Mouse (Mus musculus): Measurements from ENCODE around the gene Wnt9a. TPM values are rescaled to one million over a fixed set of nuclear protein-coding genes. Genes with fewer than 3 reads are reported as not detected.
"Not testable (repeated sequence)": the region's sequence is repeated elsewhere in the genome, so short reads cannot be mapped to it uniquely, and the experiment has no call there.

Wnt9a gene
- total RNA-seq (2021): 10 to 100 TPM; 12.8 to 15.4 TPM
- long read RNA-seq, experiment 1, transcript Wnt9a-202 (4 exons, 3,318 nt): major isoform, 24 of 30 reads
- long read RNA-seq, experiment 1, partial matches to known transcripts: 0 of 30 reads
- long read RNA-seq, experiment 1, other reads (novel, unspliced or antisense): 6 of 30 reads
- long read RNA-seq, experiment 2, transcript Wnt9a-202 (4 exons, 3,318 nt): major isoform, 32 of 45 reads
- long read RNA-seq, experiment 2, partial matches to known transcripts: 6 of 45 reads
- long read RNA-seq, experiment 2, other reads (novel, unspliced or antisense): 7 of 45 reads

GRCm38 (mm10) chr11:59306461-59307421 is at the start of gene Wnt9a:
Wnt9a (plus strand) TSS chr11:59306928.
- DNase-seq (ENCODE audit: low spot score in 2 of 2): peak; percentile 71 to 73

- DNase-seq (ENCODE audit: low spot score in 2 of 2): no peak
Measured at GRCm38 (mm10) chr11:59259647-59260046, 47.1 kb upstream of the Wnt9a start.

- DNase-seq (ENCODE audit: low spot score in 2 of 2): no peak
Measured at GRCm38 (mm10) chr11:59260706-59261493, 45.8 kb upstream of the Wnt9a start.

GRCm38 (mm10) chr11:59262308-59262707 is 44.4 kb upstream of the Wnt9a start:
- DNase-seq (ENCODE audit: low spot score in 2 of 2): no peak

GRCm38 (mm10) chr11:59263870-59264563 is 42.7 kb upstream of the Wnt9a start:
- DNase-seq (ENCODE audit: low spot score in 2 of 2): peak in 1 of 2 experiments; percentile 47

GRCm38 (mm10) chr11:59264593-59264992 is 42.1 kb upstream of the Wnt9a start:
- DNase-seq (ENCODE audit: low spot score in 2 of 2): no peak

- DNase-seq (ENCODE audit: low spot score in 2 of 2): no peak
Measured at GRCm38 (mm10) chr11:59265154-59265813, 41.4 kb upstream of the Wnt9a start.

- no peak for DNase-seq (ENCODE audit: low spot score in 2 of 2)
Measured at GRCm38 (mm10) chr11:59266727-59267126, 40.0 kb upstream of the Wnt9a start.

- DNase-seq (ENCODE audit: low spot score in 2 of 2): no peak
Measured at GRCm38 (mm10) chr11:59274184-59274583, 32.5 kb upstream of the Wnt9a start.

GRCm38 (mm10) chr11:59276877-59277276 is 29.9 kb upstream of the Wnt9a start:
- DNase-seq (ENCODE audit: low spot score in 2 of 2): no peak

- no peak for DNase-seq (ENCODE audit: low spot score in 2 of 2)
Measured at GRCm38 (mm10) chr11:59278047-59278446, 28.7 kb upstream of the Wnt9a start.

- no peak for DNase-seq (ENCODE audit: low spot score in 2 of 2)
Measured at GRCm38 (mm10) chr11:59282111-59282510, 24.6 kb upstream of the Wnt9a start.

- DNase-seq (ENCODE audit: low spot score in 2 of 2): peak in 1 of 2 experiments; percentile 36
Measured at GRCm38 (mm10) chr11:59282933-59283332, 23.8 kb upstream of the Wnt9a start.

GRCm38 (mm10) chr11:59284146-59284545 is 22.6 kb upstream of the Wnt9a start:
- no peak for DNase-seq (ENCODE audit: low spot score in 2 of 2)

GRCm38 (mm10) chr11:59289706-59290105 is 17.0 kb upstream of the Wnt9a start:
- DNase-seq (ENCODE audit: low spot score in 2 of 2): no peak

GRCm38 (mm10) chr11:59290702-59291303 is 15.9 kb upstream of the Wnt9a start, which contains the start of gene Wnt3a:
Wnt3a (minus strand) TSS chr11:59290752.
- no peak for DNase-seq (ENCODE audit: low spot score in 2 of 2)

GRCm38 (mm10) chr11:59293616-59294015 is 13.1 kb upstream of the Wnt9a start:
- DNase-seq (ENCODE audit: low spot score in 2 of 2): peak in 1 of 2 experiments; percentile 27

GRCm38 (mm10) chr11:59297941-59298340 is 8.8 kb upstream of the Wnt9a start:
- peak in 1 of 2 experiments; percentile 50 for DNase-seq (ENCODE audit: low spot score in 2 of 2)

GRCm38 (mm10) chr11:59300185-59300584 is 6.5 kb upstream of the Wnt9a start:
- DNase-seq (ENCODE audit: low spot score in 2 of 2): no peak

GRCm38 (mm10) chr11:59301053-59301452 is 5.7 kb upstream of the Wnt9a start:
- not testable (repeated sequence) for DNase-seq (ENCODE audit: low spot score in 2 of 2)
